Mouse (Mus musculus) liver, adult 2 months (tissue): ENCODE measurements around the gene Smg6.
A peak's percentile ranks its signal among the peaks of the same experiment; 100 is the strongest.

Experiments
- CTCF ChIP-seq: fragments of 200-500 bp; IDR thresholded peaks from 2 replicates; pipeline ENCODE4 v1.5.1; 2011; ENCODE audit warnings: low read depth, low read length, control low read depth
- POLR2A ChIP-seq: fragments of 200-500 bp; IDR thresholded peaks from 2 replicates; pipeline ENCODE4 v1.6.1; 2011; ENCODE audit warnings: low read length, control low read depth; ENCODE audit not compliant: insufficient read depth; ENCODE audit errors: extremely low read depth

DNA sequence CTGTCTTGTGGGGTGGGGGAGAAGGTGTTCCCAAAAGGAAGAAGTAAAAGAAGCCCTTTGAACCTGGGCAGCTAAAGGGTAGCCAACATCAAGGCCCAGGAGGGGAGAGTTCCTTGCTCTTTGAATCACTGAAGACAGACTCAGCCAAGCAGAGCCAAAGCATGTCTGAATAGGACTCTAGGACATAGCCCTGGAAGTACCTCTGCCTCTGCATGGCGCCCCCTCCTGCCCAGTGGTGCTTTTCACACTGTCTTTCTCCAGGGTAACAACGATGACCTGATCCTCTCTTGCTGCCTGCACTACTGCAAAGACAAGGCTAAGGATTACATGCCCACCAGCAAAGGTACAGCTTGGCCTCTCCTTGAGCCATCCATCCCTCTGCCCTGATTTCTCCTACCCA lies 233.9 kb downstream of the Smg6 start:
- TF ChIP-seq POLR2A (no peak), CTCF (peak; percentile 80)
